In the genomic region with DNA sequence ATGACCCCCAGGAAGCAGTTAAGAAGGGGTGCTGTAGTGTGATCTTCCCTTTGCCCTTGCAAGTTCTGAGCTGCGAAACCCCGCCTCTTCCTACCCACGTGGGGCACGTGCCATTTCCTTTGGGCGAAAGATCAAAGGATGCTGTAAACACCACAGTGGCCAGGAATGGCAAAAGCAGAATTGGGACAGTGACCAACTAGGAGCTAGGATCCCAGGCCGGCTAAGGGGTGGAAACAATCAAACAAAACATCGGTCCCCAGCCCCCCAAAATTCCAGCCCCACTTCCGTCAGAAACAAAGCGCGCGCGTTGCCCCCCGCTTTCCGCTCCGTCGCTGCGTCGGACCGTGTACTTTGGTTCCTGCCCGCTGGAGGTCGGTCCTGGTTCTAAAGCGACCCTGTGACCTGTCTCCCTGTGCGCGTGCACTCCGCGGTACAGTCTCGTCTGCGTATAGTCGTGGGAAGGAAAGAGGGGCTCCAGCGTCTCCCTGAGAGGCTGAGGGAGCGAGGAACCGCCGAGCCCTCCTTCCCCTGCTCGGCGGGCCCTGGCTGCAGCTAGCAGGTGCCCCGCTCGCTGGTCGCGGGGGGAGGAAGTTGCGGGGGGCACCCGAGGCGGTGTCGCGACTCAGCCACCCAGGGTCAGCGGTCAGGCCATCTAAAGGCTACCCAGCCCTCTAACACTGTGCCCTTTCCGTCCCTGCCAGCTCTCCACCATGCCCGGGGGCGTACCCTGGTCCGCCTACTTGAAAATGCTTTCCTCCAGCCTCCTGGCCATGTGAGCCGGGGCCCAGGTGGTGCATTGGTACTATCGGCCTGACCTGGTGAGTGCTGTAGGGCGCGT, we compare ENCODE assay signal across 8 mouse cellular contexts. TPM values are rescaled to one million over a fixed set of nuclear protein-coding genes. Genes with fewer than 3 reads are reported as not detected.
A peak's percentile ranks its signal among the peaks of the same experiment; 100 is the strongest.
DNase-seq lines count a peak whose midpoint lies in the region; ATAC-seq lines count a peak whose summit lies in the region.
"Not testable (repeated sequence)": the region's sequence is repeated elsewhere in the genome, so short reads cannot be mapped to it uniquely, and the experiment has no call there.

No protein-coding gene starts in this region.

- peak overlapping the region; percentile 82 for H3K4me2 ChIP-seq in intestine, embryonic 15.5 days (replicated peaks)

- not testable (repeated sequence) for H3K9me3 ChIP-seq in intestine, embryonic 15.5 days

- DNase-seq in adrenal gland, adult 18-20 months (ENCODE audit: low spot score in 2 of 2) = peak; percentile 76 to 78
- DNase-seq in embryo, embryonic 11 days = peak; percentile 86
- DNase-seq in gastrocnemius, postnatal 25 days = peak; percentile 78
- peak; percentile 77 to 83 for DNase-seq in left cerebral cortex, postnatal 25 days (ENCODE audit: low spot score in 2 of 2)
- peak; percentile 77 for DNase-seq in mesoderm, embryonic 11.5 days (ENCODE audit: low read depth, low spot score)
- DNase-seq in right cerebral cortex, postnatal 25 days = peak; percentile 81
- DNase-seq in urinary bladder, postnatal 36 days (ENCODE audit: low spot score in 2 of 2) = peak; percentile 67 to 69

- H3K9ac ChIP-seq in intestine, embryonic 15.5 days = peak overlapping the region; percentile 83

- intact Hi-C loops in left cerebral cortex, postnatal 25 days (cut with DNase I) = loop anchor here (2.0 kb wide), 1 partner anchor 19 kb away; a partner anchor contains a TSS

- WGBS in intestine, embryonic 15.5 days = under 1% methylated on average over 52 of the region's 53 CpGs

- peak overlapping the region; percentile 73 for H3K4me3 ChIP-seq in intestine, embryonic 15.5 days (replicated peaks)

- not testable (repeated sequence) for H3K27me3 ChIP-seq in intestine, embryonic 15.5 days (replicated peaks)

- ATAC-seq in intestine, embryonic 15.5 days = peak; percentile 94

- H3K4me1 ChIP-seq in intestine, embryonic 15.5 days (replicated peaks) = not testable (repeated sequence)

- H3K36me3 ChIP-seq in intestine, embryonic 15.5 days = not testable (repeated sequence)

- H3K27ac ChIP-seq in intestine, embryonic 15.5 days = peak overlapping the region; percentile 80

RNA-seq across cellular contexts. Expression of a gene that starts 19.9 kb away (rescaled TPM):
- 100 to 1,000 TPM; 593 to 704 TPM for total RNA-seq in adrenal gland, adult 18-20 months (2021)
- total RNA-seq in gastrocnemius, postnatal 25 days (2021) = 100 to 1,000 TPM; 113 to 140 TPM
- 754 and 764 TPM in 2 replicates for polyA plus RNA-seq in intestine, embryonic 15.5 days (2015; fragmentation: Nextera tagmentation; extraction: Ambion mirVana)
- 100 to 1,000 TPM; 360 to 377 TPM for total RNA-seq in left cerebral cortex, postnatal 25 days (2021)

RNA-seq across cellular contexts. Expression of a gene that starts 20.2 kb away (rescaled TPM):
- 1 to 10 TPM; 2.3 to 3.1 TPM for total RNA-seq in adrenal gland, adult 18-20 months (2021)
- total RNA-seq in gastrocnemius, postnatal 25 days (2021) = 1 to 10 TPM; 1.4 to 1.5 TPM
- 1.6 and 2.0 TPM in 2 replicates for polyA plus RNA-seq in intestine, embryonic 15.5 days (2015; fragmentation: Nextera tagmentation; extraction: Ambion mirVana)
- 1 to 10 TPM; 1.2 to 1.7 TPM for total RNA-seq in left cerebral cortex, postnatal 25 days (2021)

Comparison
In these comparisons a context has a peak if more than half of its experiments do, and no peak if none do; other contexts are left out.
1. Peak in every context shown above with its lines: DNase-seq, ATAC-seq, H3K4me3 ChIP-seq and H3K27ac ChIP-seq.